Mouse (Mus musculus): ENCODE results near the gene Gadd45b. TPM values are rescaled to one million over a fixed set of nuclear protein-coding genes. Genes with fewer than 3 reads are reported as not detected.
A peak's percentile ranks its signal among the peaks of the same experiment; 100 is the strongest.

The Gadd45b gene
- total RNA-seq, 1 experiment from 2014 or later: 7.5 TPM

- ATAC-seq (replicated peaks; ENCODE audit: low read depth, poor library complexity, severe bottlenecking): no peak
Measured at GRCm38 (mm10) chr10:80904709-80905108, 25.2 kb upstream of the Gadd45b start.

GRCm38 (mm10) chr10:80909375-80910162 lies 20.3 kb upstream of the Gadd45b start:
- no peak for ATAC-seq (replicated peaks; ENCODE audit: low read depth, poor library complexity, severe bottlenecking)

- no peak for ATAC-seq (replicated peaks; ENCODE audit: low read depth, poor library complexity, severe bottlenecking)
Measured at GRCm38 (mm10) chr10:80911354-80911753, 18.5 kb upstream of the Gadd45b start.

GRCm38 (mm10) chr10:80911891-80912290 lies 18.0 kb upstream of the Gadd45b start:
- ATAC-seq (replicated peaks; ENCODE audit: low read depth, poor library complexity, severe bottlenecking): no peak

GRCm38 (mm10) chr10:80913364-80914011 lies 16.4 kb upstream of the Gadd45b start:
- no peak for ATAC-seq (replicated peaks; ENCODE audit: low read depth, poor library complexity, severe bottlenecking)

GRCm38 (mm10) chr10:80914253-80914656 lies 15.6 kb upstream of the Gadd45b start:
- ATAC-seq (replicated peaks; ENCODE audit: low read depth, poor library complexity, severe bottlenecking): no peak

- ATAC-seq (replicated peaks; ENCODE audit: low read depth, poor library complexity, severe bottlenecking): no peak
Measured at GRCm38 (mm10) chr10:80915260-80915659, 14.6 kb upstream of the Gadd45b start.

- ATAC-seq (replicated peaks; ENCODE audit: low read depth, poor library complexity, severe bottlenecking): no peak
Measured at GRCm38 (mm10) chr10:80915736-80916135, 14.1 kb upstream of the Gadd45b start.

GRCm38 (mm10) chr10:80917336-80917778 lies 12.5 kb upstream of the Gadd45b start:
- ATAC-seq (replicated peaks; ENCODE audit: low read depth, poor library complexity, severe bottlenecking): 0 out of 2 replicates have a peak, but pooled peaks have one; percentile 4

GRCm38 (mm10) chr10:80917779-80918434 lies 12.0 kb upstream of the Gadd45b start, which contains the start of gene Lmnb2:
Gene Lmnb2, minus strand, starts transcription at chr10:80918245.
- peak; percentile 30 for ATAC-seq (replicated peaks; ENCODE audit: low read depth, poor library complexity, severe bottlenecking)

GRCm38 (mm10) chr10:80921923-80922322 lies 8.0 kb upstream of the Gadd45b start:
- peak; percentile 68 for ATAC-seq (replicated peaks; ENCODE audit: low read depth, poor library complexity, severe bottlenecking)

- no peak for ATAC-seq (replicated peaks; ENCODE audit: low read depth, poor library complexity, severe bottlenecking)
Measured at GRCm38 (mm10) chr10:80925472-80925871, 4.4 kb upstream of the Gadd45b start.

GRCm38 (mm10) chr10:80928586-80929298 lies 1.1 kb upstream of the Gadd45b start:
- ATAC-seq (replicated peaks; ENCODE audit: low read depth, poor library complexity, severe bottlenecking): peak; percentile 55

GRCm38 (mm10) chr10:80930361-80931152 lies 684 bp downstream of the Gadd45b start:
- peak; percentile 10 for ATAC-seq (replicated peaks; ENCODE audit: low read depth, poor library complexity, severe bottlenecking)

GRCm38 (mm10) chr10:80931153-80931671 lies 1.3 kb downstream of the Gadd45b start:
- ATAC-seq (replicated peaks; ENCODE audit: low read depth, poor library complexity, severe bottlenecking): no peak

- no peak for ATAC-seq (replicated peaks; ENCODE audit: low read depth, poor library complexity, severe bottlenecking)
Measured at GRCm38 (mm10) chr10:80931695-80932094, 1.8 kb downstream of the Gadd45b start.

- ATAC-seq (replicated peaks; ENCODE audit: low read depth, poor library complexity, severe bottlenecking): no peak
Measured at GRCm38 (mm10) chr10:80932206-80932605, 2.3 kb downstream of the Gadd45b start.

GRCm38 (mm10) chr10:80932700-80933420 lies 3.0 kb downstream of the Gadd45b start:
- ATAC-seq (replicated peaks; ENCODE audit: low read depth, poor library complexity, severe bottlenecking): no peak
